Mouse (Mus musculus) liver, embryonic 18 days (tissue): Measurements from ENCODE around the gene Kcnc2. TPM values are rescaled to one million over a fixed set of nuclear protein-coding genes. Genes with fewer than 3 reads are reported as not detected.

Experiments
- polyA plus RNA-seq: library from polyadenylated mRNA; depleted of rRNA; stranded (reverse); fragments of >200 nt; gene quantifications from 2 replicates; pipeline ENCODE4 v1.2.3, GENCODE M21; 2012; rRNA removed

Gene Kcnc2
- 0.01 and 0.02 TPM in 2 replicates for polyA plus RNA-seq

DNA sequence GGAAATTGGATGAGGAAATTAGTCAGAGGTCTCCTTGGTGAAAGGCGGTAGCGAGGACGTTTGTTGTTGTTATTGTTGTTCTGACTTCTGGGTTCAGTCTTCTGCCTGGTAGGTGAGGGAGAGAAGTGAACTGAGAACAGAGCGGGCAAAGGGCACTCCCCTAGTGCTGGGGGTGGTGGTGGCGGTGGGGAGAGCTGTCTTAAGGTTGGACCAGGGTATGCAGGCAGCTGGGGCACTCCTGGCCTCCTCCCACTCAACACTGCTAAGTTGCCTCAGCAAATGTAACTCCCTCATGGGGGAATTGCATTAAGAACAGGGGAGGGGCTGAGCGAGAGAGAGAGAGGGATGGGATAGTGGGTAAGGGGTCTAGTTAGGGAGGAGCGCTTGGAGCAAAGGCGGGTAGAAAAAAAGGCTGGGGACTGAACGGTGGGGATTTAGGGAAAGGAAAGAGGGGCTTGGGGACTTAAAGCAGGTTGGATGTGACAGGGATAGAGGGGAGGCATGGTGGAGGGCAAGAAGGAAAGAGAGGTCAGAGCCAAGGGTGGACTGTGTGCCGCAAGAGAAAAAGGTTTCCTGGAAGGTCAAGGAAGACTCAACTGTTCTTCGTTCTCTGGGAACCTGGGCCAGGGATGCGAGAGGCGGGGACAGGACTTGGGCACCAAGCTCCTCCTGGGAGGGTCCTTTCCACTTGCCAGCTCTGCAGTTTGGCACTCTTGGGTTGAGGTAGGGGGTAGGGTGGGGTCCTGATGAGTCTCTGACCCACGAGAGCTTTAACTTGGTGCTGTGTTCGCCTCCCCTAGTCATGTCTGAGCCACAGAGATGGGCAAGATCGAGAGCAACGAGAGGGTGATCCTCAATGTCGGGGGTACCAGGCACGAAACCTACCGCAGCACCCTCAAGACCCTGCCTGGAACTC lies at the start of gene Kcnc2:
Kcnc2 (plus strand) TSS at position 235 of the 916 bp plus-strand sequence.

Other genes with a start within 250 kb of the Kcnc2 start
- gene Glipr1l1, start 210.9 kb upstream of the Kcnc2 start, polyA plus RNA-seq: not detected in 2 replicates
- not detected in 2 replicates for gene Glipr1l2, start 187.8 kb upstream of the Kcnc2 start, polyA plus RNA-seq
- gene Glipr1l3, start 110.8 kb upstream of the Kcnc2 start, polyA plus RNA-seq: not detected in 2 replicates
- gene Caps2, start 107.5 kb upstream of the Kcnc2 start, polyA plus RNA-seq: 0.01 and 0.02 TPM in 2 replicates